Mouse (Mus musculus) G1E (cell line): Measurements from ENCODE around the gene Nol3. TPM values are rescaled to one million over a fixed set of nuclear protein-coding genes. Genes with fewer than 3 reads are reported as not detected.

ENCODE experiments used
- ATAC-seq: 2 replicates; pipeline ENCODE4 v1.8.0; 2016; ENCODE audit warnings: mild to moderate bottlenecking; ENCODE audit not compliant: insufficient number of reproducible peaks, poor library complexity, low FRiP score, severe bottlenecking; ENCODE audit errors: extremely low read depth
- DNase-seq: peaks from one replicate; pipeline ENCODE4 v3.0.0; 2012; ENCODE audit warnings: low spot score
- H3K27me3 ChIP-seq: 2 replicates; pipeline ENCODE4 v1.6.1; 2012; ENCODE audit warnings: mild to moderate bottlenecking, low read length, inconsistent platforms; ENCODE audit not compliant: insufficient read depth
- H3K36me3 ChIP-seq: replicated peaks from 2 replicates; pipeline ENCODE3; 2012; ENCODE audit warnings: mild to moderate bottlenecking, inconsistent platforms
- H3K4me1 ChIP-seq: 2 replicates; pipeline ENCODE4 v1.6.1; 2012; ENCODE audit warnings: low read depth, low read length, inconsistent platforms, mixed read lengths; ENCODE audit not compliant: insufficient read depth
- H3K4me3 ChIP-seq: 2 replicates; pipeline ENCODE4 v1.5.1; 2012; ENCODE audit warnings: low read depth, mild to moderate bottlenecking, inconsistent platforms, low read length, moderate library complexity, mixed read lengths
- H3K9me3 ChIP-seq: replicated peaks from 2 replicates; pipeline ENCODE4 v1.6.1; 2012; ENCODE audit warnings: inconsistent platforms
- CTCF ChIP-seq: IDR thresholded peaks from 2 replicates; pipeline ENCODE4 v1.5.1; 2012; ENCODE audit warnings: low read depth, low read length, inconsistent platforms, mixed read lengths
- GATA1 ChIP-seq: IDR thresholded peaks from 2 replicates; pipeline ENCODE4 v1.6.1; 2012; ENCODE audit warnings: borderline replicate concordance, low read length, inconsistent platforms, mixed read lengths
- GATA2 ChIP-seq: IDR thresholded peaks from 2 replicates; pipeline ENCODE4 v1.6.1; 2012; ENCODE audit warnings: low read depth, low read length, inconsistent platforms, borderline replicate concordance
- POLR2AphosphoS5 ChIP-seq: IDR thresholded peaks from 2 replicates; pipeline ENCODE4 v1.6.1; 2012; ENCODE audit warnings: low read depth, low read length, inconsistent platforms; ENCODE audit not compliant: insufficient replicate concordance
- TAL1 ChIP-seq: conservative IDR thresholded peaks from 2 replicates; pipeline ENCODE4 v1.6.1; 2012; ENCODE audit warnings: low read depth, low read length, inconsistent platforms, mixed read lengths
- polyA plus RNA-seq: library from polyadenylated mRNA; stranded (reverse); fragments of >175 nt; gene quantifications from 2 replicates; pipeline ENCODE4 v1.2.3, GENCODE M21; 2012
- total RNA-seq, 2 experiments: library from RNA; stranded (forward) in 1 of 2; stranded (reverse) in 1 of 2; fragments of 200-1000 nt in 1 of 2; fragments of >200 nt in 1 of 2; fragmentation: Nextera tagmentation in 1 of 2; gene quantifications; 2 replicates each; pipeline ENCODE4 v1.2.3; 2014 to 2017

Gene Nol3
- total and polyA plus RNA-seq, 3 experiments = 0.49 to 0.60 (median 0.60) TPM

GRCm38 (mm10) chr8:105241016-105241415 lies 34.9 kb upstream of the Nol3 start:
- ATAC-seq = no peak
- DNase-seq = no peak
- Histone ChIP-seq H3K9me3 (no peaks in the 10 kb centered on the region), H3K4me1 (peaks cover 12% of the 10 kb centered on the region), H3K36me3 (peaks cover 85% of the 10 kb centered on the region), H3K4me3 (no peak overlapping the region), H3K27me3 (no peaks in the 10 kb centered on the region)
- TF ChIP-seq GATA2 = no peak
- no peak for TF ChIP-seq POLR2AphosphoS5
- no peak for TF ChIP-seq GATA1
- TF ChIP-seq CTCF = no peak
- no peak for TF ChIP-seq TAL1

- Histone ChIP-seq H3K4me1 (peaks cover 30% of the 10 kb centered on the region), H3K36me3 (peaks cover 71% of the 10 kb centered on the region), H3K27me3 (no peaks in the 10 kb centered on the region), H3K9me3 (no peaks in the 10 kb centered on the region), H3K4me3 (no peak overlapping the region)
- TF ChIP-seq POLR2AphosphoS5 (no peak), CTCF (no peak), TAL1 (no peak)
- ATAC-seq = no peak
- DNase-seq = no peak
Observed at GRCm38 (mm10) chr8:105251954-105252353, 24.0 kb upstream of the Nol3 start.

- no peaks in the 10 kb centered on the region for H3K27me3 ChIP-seq
- no peaks in the 10 kb centered on the region for H3K9me3 ChIP-seq
- H3K4me1 ChIP-seq = peaks cover 30% of the 10 kb centered on the region
- peaks cover 67% of the 10 kb centered on the region for H3K36me3 ChIP-seq
- DNase-seq (no peak), ATAC-seq (no peak)
- no peak overlapping the region for H3K4me3 ChIP-seq
- TF ChIP-seq POLR2AphosphoS5 = no peak
Observed at GRCm38 (mm10) chr8:105252680-105253537, 23.0 kb upstream of the Nol3 start.

GRCm38 (mm10) chr8:105253766-105254151 lies 22.2 kb upstream of the Nol3 start:
- TF ChIP-seq TAL1 (no peak), POLR2AphosphoS5 (no peak), CTCF (no peak)
- H3K27me3 ChIP-seq = no peaks in the 10 kb centered on the region
- H3K4me1 ChIP-seq = peaks cover 30% of the 10 kb centered on the region
- peak overlapping the region; percentile 79; the same call in 1 of the 2 replicates for H3K4me3 ChIP-seq
- DNase-seq (no peak), ATAC-seq (no peak)
- H3K36me3 ChIP-seq = peaks cover 67% of the 10 kb centered on the region
- no peaks in the 10 kb centered on the region for H3K9me3 ChIP-seq

GRCm38 (mm10) chr8:105254152-105254965 lies 21.6 kb upstream of the Nol3 start:
- ATAC-seq = peak; percentile 57
- H3K4me1 ChIP-seq = peaks cover 35% of the 10 kb centered on the region
- TF ChIP-seq GATA2 (no peak), GATA1 (no peak), CTCF (no peak), TAL1 (no peak), POLR2AphosphoS5 (no peak)
- peaks cover 67% of the 10 kb centered on the region for H3K36me3 ChIP-seq
- no peaks in the 10 kb centered on the region for H3K9me3 ChIP-seq
- H3K27me3 ChIP-seq = no peaks in the 10 kb centered on the region
- DNase-seq = peak; percentile 79
- peak overlapping the region; percentile 79 for H3K4me3 ChIP-seq

- no peak for TF ChIP-seq TAL1
- TF ChIP-seq CTCF = no peak
- TF ChIP-seq POLR2AphosphoS5 = no peak
- no peak for TF ChIP-seq GATA1
- TF ChIP-seq GATA2 = no peak
- Histone ChIP-seq H3K4me1 (peaks cover 41% of the 10 kb centered on the region), H3K4me3 (peak within 1 kb of the TSS; percentile 79), H3K27me3 (no peaks in the 10 kb centered on the region), H3K36me3 (peaks cover 67% of the 10 kb centered on the region), H3K9me3 (no peaks in the 10 kb centered on the region)
- peak; percentile 75 for DNase-seq
- peak; percentile 76 for ATAC-seq
Observed at GRCm38 (mm10) chr8:105254966-105255350, 21.0 kb upstream of the Nol3 start, which contains the start of gene B3gnt9. Gene B3gnt9, minus strand, starts transcription at chr8:105255153.
